Mouse (Mus musculus): ENCODE data around the gene Aunip. TPM values are rescaled to one million over a fixed set of nuclear protein-coding genes. Genes with fewer than 3 reads are reported as not detected.

Gene Aunip
- polyA plus RNA-seq, 1 experiment from 2014 or later: 2.0 TPM

DNA sequence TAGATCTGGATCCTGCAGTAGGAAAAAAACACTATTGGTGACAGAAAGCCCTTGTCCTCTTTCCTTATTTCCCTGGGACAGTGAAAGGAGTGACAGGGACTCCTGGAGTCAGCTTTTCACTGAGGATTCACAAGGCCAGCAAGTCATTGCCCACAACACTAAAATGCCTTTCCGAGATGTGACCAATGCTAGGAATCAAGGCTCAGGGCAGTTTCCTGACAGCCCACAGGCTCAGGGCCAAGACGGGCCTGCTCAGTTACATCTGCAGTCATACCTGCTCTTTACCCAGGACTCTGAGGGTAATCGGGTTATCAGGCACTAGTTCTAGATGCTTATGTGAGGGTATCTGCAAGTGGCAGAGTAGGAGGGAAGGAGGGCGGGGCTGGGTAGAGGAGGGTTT lies 12.6 kb downstream of the Aunip start:
- no peak overlapping the region for H3K9ac ChIP-seq
- no peak overlapping the region for H3K27ac ChIP-seq (replicated peaks)
- H3K9me3 ChIP-seq: no peaks in the 10 kb centered on the region
- H3K4me2 ChIP-seq: no peak overlapping the region
- no peak overlapping the region for H3K4me3 ChIP-seq
- WGBS: 91% methylated on average over 4 of the region's 4 CpGs
- H3K4me1 ChIP-seq (replicated peaks): no peaks in the 10 kb centered on the region
- peaks cover 32% of the 10 kb centered on the region for H3K36me3 ChIP-seq
- ATAC-seq (ENCODE audit: low FRiP score, low read depth): no peak
- no peaks in the 10 kb centered on the region for H3K27me3 ChIP-seq

DNA sequence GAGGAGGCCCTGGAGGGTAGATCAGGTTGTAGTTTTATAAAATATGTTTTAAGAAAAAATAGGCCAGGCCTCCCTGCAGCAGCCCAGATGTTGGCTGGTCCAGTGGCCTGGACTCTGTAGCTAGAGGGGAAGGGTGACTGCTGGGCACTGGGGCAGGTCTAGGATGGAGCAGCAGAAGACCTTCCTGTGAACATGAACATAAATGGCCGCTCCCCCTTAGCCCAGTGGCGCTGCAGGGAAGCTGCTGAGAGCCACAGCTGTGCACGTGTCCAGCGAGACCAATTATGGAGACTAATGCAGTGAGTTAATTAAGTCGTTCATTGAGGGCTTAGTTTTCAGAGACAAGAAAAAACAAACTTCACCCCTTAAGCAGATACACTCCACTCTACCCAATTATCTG lies 15.0 kb downstream of the Aunip start:
- Histone ChIP-seq H3K9ac (no peak overlapping the region), H3K27me3 (no peaks in the 10 kb centered on the region), H3K27ac (replicated peaks) (no peak overlapping the region), H3K4me1 (replicated peaks) (no peaks in the 10 kb centered on the region), H3K4me2 (no peak overlapping the region), H3K36me3 (peaks cover 56% of the 10 kb centered on the region), H3K4me3 (no peak overlapping the region), H3K9me3 (no peaks in the 10 kb centered on the region)
- WGBS: 71% methylated on average over 5 of the region's 5 CpGs
- ATAC-seq (ENCODE audit: low FRiP score, low read depth): no peak

DNA sequence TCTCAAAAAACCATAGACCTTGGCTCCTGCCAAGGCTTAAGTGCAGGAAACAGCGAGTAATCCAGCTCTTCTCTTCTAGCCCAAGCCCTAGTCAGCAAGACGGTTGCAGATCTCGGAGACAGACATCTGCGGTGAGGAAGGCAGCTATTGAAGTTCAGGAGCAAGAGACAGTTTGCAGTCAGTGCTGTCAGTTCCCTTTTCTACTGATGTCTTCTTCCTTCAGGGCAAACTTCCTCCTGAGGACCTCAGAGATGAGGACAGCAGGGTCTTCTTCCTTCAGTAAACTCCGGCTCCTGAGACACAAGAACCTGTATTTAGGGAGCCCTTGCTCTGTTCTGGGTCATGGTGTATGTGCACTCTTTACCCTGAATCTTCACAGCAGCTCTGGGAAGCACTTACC lies 15.4 kb downstream of the Aunip start:
- no peak overlapping the region for H3K4me2 ChIP-seq
- H3K27me3 ChIP-seq: no peaks in the 10 kb centered on the region
- no peak overlapping the region for H3K27ac ChIP-seq (replicated peaks)
- H3K4me3 ChIP-seq: no peak overlapping the region
- ATAC-seq (ENCODE audit: low FRiP score, low read depth): no peak
- H3K9me3 ChIP-seq: no peaks in the 10 kb centered on the region
- WGBS: 77% methylated on average over 5 of the region's 5 CpGs
- H3K4me1 ChIP-seq (replicated peaks): no peaks in the 10 kb centered on the region
- peaks cover 60% of the 10 kb centered on the region for H3K36me3 ChIP-seq
- H3K9ac ChIP-seq: no peak overlapping the region

DNA sequence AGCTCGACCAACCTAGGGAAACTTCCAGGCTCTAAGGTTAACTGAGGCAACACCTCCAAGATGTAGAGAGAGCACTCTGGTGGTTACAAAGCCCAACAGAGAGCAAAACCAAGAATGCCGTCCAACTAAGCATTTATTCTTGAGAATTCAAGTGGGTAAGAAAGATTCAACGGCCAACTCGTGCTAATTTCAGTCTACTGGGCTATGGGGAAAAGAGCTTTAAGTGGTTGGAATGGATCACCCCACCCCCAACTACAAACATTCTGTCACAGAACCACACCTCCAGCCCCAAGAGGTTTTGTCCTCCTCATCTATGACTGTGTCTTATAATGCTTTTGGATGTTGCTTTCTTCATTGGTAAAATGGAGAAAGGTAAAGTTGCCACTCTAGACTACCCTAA lies 22.1 kb downstream of the Aunip start:
- Histone ChIP-seq H3K4me1 (replicated peaks) (peaks cover 25% of the 10 kb centered on the region), H3K4me3 (no peak overlapping the region), H3K27me3 (no peaks in the 10 kb centered on the region), H3K9me3 (no peaks in the 10 kb centered on the region), H3K27ac (replicated peaks) (no peak overlapping the region), H3K36me3 (peaks cover 35% of the 10 kb centered on the region), H3K4me2 (no peak overlapping the region), H3K9ac (no peak overlapping the region)
- no peak for ATAC-seq (ENCODE audit: low FRiP score, low read depth)
- WGBS: 89% methylated on average over 4 of the region's 4 CpGs

DNA sequence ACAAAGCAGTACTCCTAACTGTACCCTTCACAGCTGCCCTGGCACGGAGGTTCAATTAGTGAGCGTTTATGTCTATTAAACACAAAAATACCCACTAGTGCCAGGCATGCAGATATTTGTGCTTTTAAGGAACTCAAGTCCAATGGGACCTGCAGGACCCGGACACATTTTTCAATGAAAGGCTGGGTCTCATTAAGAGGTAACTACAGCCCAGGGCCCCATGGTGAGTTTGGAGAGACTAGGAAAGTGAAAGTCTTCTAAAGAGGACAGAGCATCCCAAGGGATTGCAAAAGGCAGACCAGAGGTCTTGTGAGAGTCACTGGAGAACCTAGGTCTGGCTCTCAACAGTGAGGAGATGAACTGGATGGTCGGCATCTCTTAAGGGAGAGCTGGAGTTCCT lies 22.6 kb downstream of the Aunip start:
- Histone ChIP-seq H3K9me3 (no peaks in the 10 kb centered on the region), H3K27ac (replicated peaks) (no peak overlapping the region), H3K36me3 (peaks cover 30% of the 10 kb centered on the region), H3K4me1 (replicated peaks) (peaks cover 25% of the 10 kb centered on the region), H3K4me2 (peak overlapping the region; percentile 93), H3K4me3 (no peak overlapping the region), H3K9ac (peak overlapping the region; percentile 65; the same call in 1 of the 2 replicates), H3K27me3 (no peaks in the 10 kb centered on the region)
- ATAC-seq (ENCODE audit: low FRiP score, low read depth): no peak
- 85% methylated on average over 4 of the region's 4 CpGs for WGBS

DNA sequence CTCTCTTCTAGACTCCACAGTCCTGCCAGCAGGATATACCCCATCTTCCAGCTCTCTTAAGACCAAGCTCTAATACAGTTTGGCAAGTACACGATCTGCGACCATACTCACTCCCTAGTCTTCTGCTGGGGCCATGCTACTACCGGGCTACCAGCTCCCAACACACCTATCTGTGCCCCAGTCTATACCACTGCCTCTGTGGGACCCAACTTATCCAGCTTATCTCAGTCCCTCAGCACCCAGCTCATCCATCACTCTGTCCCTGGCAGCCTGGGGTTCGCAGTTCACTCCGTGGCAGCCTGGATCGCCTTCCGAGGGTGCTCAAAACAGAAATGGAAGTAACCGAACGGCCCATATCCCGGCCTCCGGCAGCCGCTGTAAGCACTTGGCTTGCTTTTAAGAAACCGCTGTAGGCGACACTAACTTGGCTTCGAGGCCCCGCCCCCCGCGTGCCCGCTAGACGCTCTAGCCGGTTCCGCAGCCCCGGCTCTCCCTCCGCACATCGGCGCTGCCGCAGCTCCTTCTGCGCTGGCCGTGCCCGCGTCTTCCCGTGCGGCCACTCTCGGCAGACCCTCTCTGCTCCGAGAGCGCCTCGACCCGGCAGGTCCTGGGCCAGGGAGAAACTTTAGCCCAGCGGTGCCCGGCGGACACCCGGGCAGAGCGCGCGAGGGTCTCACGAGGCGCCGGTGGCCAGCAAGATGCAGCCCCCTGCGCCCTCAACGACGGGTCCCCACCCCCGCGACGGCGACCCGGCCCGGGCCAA lies 23.5 kb downstream of the Aunip start:
- no peaks in the 10 kb centered on the region for H3K27me3 ChIP-seq
- peaks cover 28% of the 10 kb centered on the region for H3K36me3 ChIP-seq
- H3K9me3 ChIP-seq: no peaks in the 10 kb centered on the region
- H3K9ac ChIP-seq: peak overlapping the region; percentile 65
- peaks cover 32% of the 10 kb centered on the region for H3K4me1 ChIP-seq (replicated peaks)
- WGBS: 1% methylated on average over 57 of the region's 57 CpGs
- H3K4me3 ChIP-seq: peak overlapping the region; percentile 77
- peak overlapping the region; percentile 77 for H3K27ac ChIP-seq (replicated peaks)
- peak; percentile 1; the same call in 1 of the 2 replicates for ATAC-seq (ENCODE audit: low FRiP score, low read depth)
- peak overlapping the region; percentile 93 for H3K4me2 ChIP-seq

DNA sequence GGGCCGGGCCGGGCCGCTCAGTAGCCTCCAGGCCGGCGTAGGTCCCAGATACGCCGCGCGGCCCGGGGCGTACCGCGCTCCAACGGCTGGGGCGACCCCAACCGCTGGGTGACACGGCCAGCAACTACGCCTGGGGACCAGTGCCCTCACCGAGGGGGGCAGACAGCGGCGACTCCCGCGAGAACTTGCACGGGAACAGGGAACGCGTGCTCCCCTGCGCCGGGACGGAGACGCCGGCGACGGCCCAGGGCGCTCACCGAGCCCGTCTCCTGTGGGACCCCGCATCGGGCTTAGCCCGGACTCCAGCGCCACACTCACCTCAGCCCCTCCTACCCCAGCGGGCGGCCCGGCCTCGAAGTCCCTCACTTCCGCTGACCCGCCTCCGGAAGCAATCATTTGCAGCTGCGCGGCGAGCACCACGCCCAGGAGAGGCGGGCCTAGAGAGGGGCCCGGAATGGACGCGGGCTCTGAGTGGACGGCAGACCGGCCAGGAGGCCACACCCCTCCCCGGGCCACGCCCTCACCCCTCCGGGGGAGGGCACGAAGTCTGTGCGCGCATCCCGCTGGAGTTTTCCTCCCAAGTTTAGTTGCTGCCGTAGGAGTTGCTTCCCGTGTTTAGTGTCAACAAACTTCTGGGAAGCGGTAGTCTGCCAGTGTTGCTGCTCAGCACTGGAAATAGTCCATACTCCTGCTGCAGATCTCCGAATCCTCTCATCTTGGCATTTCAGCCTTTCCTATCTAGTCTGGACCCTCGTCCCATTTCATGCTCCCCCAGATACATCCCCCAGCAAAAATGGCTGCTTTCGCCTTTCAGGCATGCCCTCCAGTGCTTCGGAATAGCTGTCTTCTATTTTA lies 24.4 kb downstream of the Aunip start, which contains the start of gene Mtfr1l:
TSS of gene Mtfr1l (minus strand) at position 456 of the 855 bp plus-strand sequence.
- peaks cover 33% of the 10 kb centered on the region for H3K4me1 ChIP-seq (replicated peaks)
- peak within 1 kb of the TSS; percentile 93 for H3K4me2 ChIP-seq
- peak within 1 kb of the TSS; percentile 65 for H3K9ac ChIP-seq
- peak within 1 kb of the TSS; percentile 77 for H3K4me3 ChIP-seq
- no peaks in the 10 kb centered on the region for H3K9me3 ChIP-seq
- WGBS: under 1% methylated on average over 66 of the region's 71 CpGs
- peak; percentile 98 for ATAC-seq (ENCODE audit: low FRiP score, low read depth)
- H3K27me3 ChIP-seq: no peaks in the 10 kb centered on the region
- peaks cover 27% of the 10 kb centered on the region for H3K36me3 ChIP-seq
- peak within 1 kb of the TSS; percentile 77 for H3K27ac ChIP-seq (replicated peaks)

DNA sequence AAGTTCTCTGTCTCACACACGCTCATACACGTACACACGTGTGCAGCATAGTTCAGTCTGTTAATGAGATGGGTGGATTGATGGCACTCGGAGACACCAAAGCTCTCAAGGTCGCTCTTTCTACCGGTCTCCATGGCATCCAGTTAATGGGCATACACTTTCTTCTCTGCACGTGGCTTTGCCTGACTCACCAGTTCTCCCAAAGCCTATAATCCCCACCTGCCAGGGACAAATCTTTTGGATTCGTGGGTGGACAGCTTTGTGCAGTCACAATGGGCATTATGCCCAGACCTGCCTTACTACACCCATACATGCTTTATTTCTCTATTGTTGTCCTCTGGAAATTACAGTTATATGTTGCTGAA lies 25.0 kb downstream of the Aunip start:
- no peaks in the 10 kb centered on the region for H3K9me3 ChIP-seq
- 7% methylated on average over 8 of the region's 8 CpGs for WGBS
- peak; percentile 23 for ATAC-seq (ENCODE audit: low FRiP score, low read depth)
- peak overlapping the region; percentile 66; the same call in 1 of the 2 replicates for H3K27ac ChIP-seq (replicated peaks)
- H3K4me3 ChIP-seq: peak overlapping the region; percentile 77
- peak overlapping the region; percentile 32 for H3K9ac ChIP-seq
- peak overlapping the region; percentile 93 for H3K4me2 ChIP-seq
- H3K27me3 ChIP-seq: no peaks in the 10 kb centered on the region
- H3K4me1 ChIP-seq (replicated peaks): peaks cover 33% of the 10 kb centered on the region
- H3K36me3 ChIP-seq: peaks cover 27% of the 10 kb centered on the region

DNA sequence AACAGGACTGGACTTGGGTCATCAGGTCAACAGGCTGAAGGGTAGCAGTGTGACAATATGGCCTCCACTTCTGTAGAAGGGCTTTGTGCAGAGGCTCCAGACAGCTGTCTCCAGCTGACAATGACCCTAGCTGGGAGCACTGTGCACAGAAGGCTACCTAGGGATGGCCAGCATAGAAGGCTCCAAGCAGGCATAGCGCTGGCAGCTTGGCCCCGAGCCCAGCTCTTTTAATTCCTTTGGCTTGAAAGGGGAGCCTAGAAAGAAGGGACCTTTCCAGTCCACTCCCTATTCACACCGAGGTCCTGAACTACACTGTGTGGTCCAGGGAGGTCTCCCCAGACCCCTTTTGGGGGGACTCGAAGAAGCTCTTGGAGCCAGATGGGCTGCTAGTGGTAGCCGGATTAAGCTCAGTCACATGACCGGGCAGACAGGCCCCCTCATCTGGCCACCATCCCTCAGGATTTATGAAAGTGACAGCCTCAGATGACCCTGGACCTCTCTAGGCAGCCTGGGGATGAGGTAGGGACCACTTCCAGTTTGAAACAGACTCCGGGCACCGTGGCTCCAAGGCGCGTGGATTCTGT lies 28.3 kb downstream of the Aunip start:
- peaks cover 44% of the 10 kb centered on the region for H3K36me3 ChIP-seq
- no peak for ATAC-seq (ENCODE audit: low FRiP score, low read depth)
- H3K27me3 ChIP-seq: no peaks in the 10 kb centered on the region
- no peak overlapping the region for H3K27ac ChIP-seq (replicated peaks)
- no peaks in the 10 kb centered on the region for H3K9me3 ChIP-seq
- 77% methylated on average over 10 of the region's 10 CpGs for WGBS
- H3K4me1 ChIP-seq (replicated peaks): peaks cover 18% of the 10 kb centered on the region
- H3K9ac ChIP-seq: no peak overlapping the region
- no peak overlapping the region for H3K4me3 ChIP-seq
- H3K4me2 ChIP-seq: no peak overlapping the region

DNA sequence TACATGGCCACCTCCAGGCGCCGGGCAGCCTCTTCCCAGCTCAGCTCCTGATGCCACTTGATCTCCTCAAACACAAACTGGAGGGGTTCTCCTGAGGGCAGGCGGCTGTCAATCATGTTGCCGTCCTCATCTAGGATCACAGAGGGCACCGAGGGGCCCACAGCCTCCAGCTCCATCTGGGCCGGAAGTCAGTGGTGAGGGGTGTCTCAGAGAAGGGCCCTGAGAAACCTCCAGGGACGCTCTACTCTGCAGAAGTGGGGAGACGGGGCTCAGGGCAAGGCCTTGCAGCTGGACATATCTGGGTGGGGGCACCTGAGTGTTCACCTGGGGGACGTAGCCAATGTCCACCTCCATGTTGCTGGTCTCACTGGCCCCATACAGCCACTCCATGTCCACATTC lies 31.9 kb downstream of the Aunip start:
- ATAC-seq (ENCODE audit: low FRiP score, low read depth): no peak
- no peaks in the 10 kb centered on the region for H3K27me3 ChIP-seq

DNA sequence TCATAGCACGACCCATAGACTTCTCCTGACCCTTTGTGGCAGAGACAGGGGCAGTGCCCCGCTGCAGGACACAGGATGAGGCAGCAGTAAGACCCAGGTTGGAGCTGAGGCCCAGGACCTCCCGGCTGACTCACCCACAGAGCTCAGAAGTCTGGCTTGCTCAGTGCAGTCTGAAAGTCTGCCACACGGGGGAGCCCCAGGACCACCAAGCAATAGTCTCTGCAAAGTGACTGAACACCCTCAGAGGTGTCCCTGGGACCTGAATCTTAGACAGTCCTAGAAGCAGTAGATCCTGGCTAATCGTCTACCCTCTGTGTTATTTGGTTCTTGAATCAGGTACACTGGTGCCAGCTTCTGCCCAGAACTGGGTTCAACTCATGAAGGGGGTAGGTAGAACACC lies 32.5 kb downstream of the Aunip start:
- WGBS: 7% methylated on average over 5 of the region's 5 CpGs
- Histone ChIP-seq H3K4me1 (replicated peaks) (peaks cover 21% of the 10 kb centered on the region), H3K9me3 (no peaks in the 10 kb centered on the region), H3K4me2 (no peak overlapping the region), H3K27me3 (no peaks in the 10 kb centered on the region), H3K36me3 (peaks cover 66% of the 10 kb centered on the region), H3K9ac (no peak overlapping the region), H3K27ac (replicated peaks) (no peak overlapping the region), H3K4me3 (no peak overlapping the region)
- peak; percentile 71 for ATAC-seq (ENCODE audit: low FRiP score, low read depth)

More for the DNA sequence above, 31.9 kb downstream of the Aunip start:
- no peak overlapping the region for H3K9ac ChIP-seq
- WGBS: 94% methylated on average over 9 of the region's 9 CpGs
- no peak overlapping the region for H3K27ac ChIP-seq (replicated peaks)
- no peaks in the 10 kb centered on the region for H3K9me3 ChIP-seq
- H3K36me3 ChIP-seq: peaks cover 62% of the 10 kb centered on the region
- H3K4me1 ChIP-seq (replicated peaks): peaks cover 15% of the 10 kb centered on the region
- no peak overlapping the region for H3K4me2 ChIP-seq
- H3K4me3 ChIP-seq: no peak overlapping the region

Data from hindbrain, embryonic 15.5 days (tissue).